Mouse (Mus musculus) heart, adult 18-20 months (tissue): ENCODE data around the gene Atp9a. TPM values are rescaled to one million over a fixed set of nuclear protein-coding genes. Genes with fewer than 3 reads are reported as not detected.

Experiments used
- DNase-seq, 2 experiments: peaks; one replicate each; pipeline ENCODE4 v3.0.0; 2021 to 2022; ENCODE audit warnings: mixed read lengths in 1 of 2
- total RNA-seq, 2 experiments: library from RNA; stranded (reverse); gene quantifications; 2 replicates each; pipeline ENCODE4 v1.2.3; 2021

Gene Atp9a
- total RNA-seq, 2 experiments from 2014 or later = 50.2 to 56.7 TPM

GRCm38 (mm10) chr2:168682721-168683120, 59.5 kb downstream of the Atp9a start:
- no peak for DNase-seq

- no peak for DNase-seq
Observed at GRCm38 (mm10) chr2:168681531-168681930, 60.7 kb downstream of the Atp9a start.

- no peak for DNase-seq
Observed at GRCm38 (mm10) chr2:168679381-168680199, 62.6 kb downstream of the Atp9a start.

- no peak for DNase-seq
Observed at GRCm38 (mm10) chr2:168678662-168679294, 63.4 kb downstream of the Atp9a start.

GRCm38 (mm10) chr2:168677650-168678049, 64.6 kb downstream of the Atp9a start:
- DNase-seq = no peak

- DNase-seq = no peak
Observed at GRCm38 (mm10) chr2:168671724-168672123, 70.5 kb downstream of the Atp9a start.

- no peak for DNase-seq
Observed at GRCm38 (mm10) chr2:168670241-168670640, 72.0 kb downstream of the Atp9a start.

- DNase-seq = no peak
Observed at GRCm38 (mm10) chr2:168669762-168670161, 72.4 kb downstream of the Atp9a start.

GRCm38 (mm10) chr2:168667745-168668144, 74.5 kb downstream of the Atp9a start:
- DNase-seq = no peak

GRCm38 (mm10) chr2:168665680-168666079, 76.5 kb downstream of the Atp9a start:
- DNase-seq = no peak

GRCm38 (mm10) chr2:168663716-168664115, 78.5 kb downstream of the Atp9a start:
- DNase-seq = no peak

GRCm38 (mm10) chr2:168663216-168663615, 79.0 kb downstream of the Atp9a start:
- no peak for DNase-seq

GRCm38 (mm10) chr2:168661802-168662201, 80.4 kb downstream of the Atp9a start:
- no peak for DNase-seq

GRCm38 (mm10) chr2:168660344-168660743, 81.9 kb downstream of the Atp9a start:
- no peak for DNase-seq

- DNase-seq = peak; percentile 37 to 62
Observed at GRCm38 (mm10) chr2:168658551-168658950, 83.7 kb downstream of the Atp9a start.

- peak; percentile 67 to 84 for DNase-seq
Observed at GRCm38 (mm10) chr2:168656569-168657308, 85.5 kb downstream of the Atp9a start.

GRCm38 (mm10) chr2:168654983-168655669, 87.1 kb downstream of the Atp9a start:
- peak; percentile 18 to 42 for DNase-seq

- peak in 1 of 2 experiments; percentile 22 for DNase-seq
Observed at GRCm38 (mm10) chr2:168654482-168654881, 87.7 kb downstream of the Atp9a start.

- DNase-seq = peak in 1 of 2 experiments; percentile 34
Observed at GRCm38 (mm10) chr2:168651757-168652156, 90.5 kb downstream of the Atp9a start.

GRCm38 (mm10) chr2:168648171-168648570, 94.0 kb downstream of the Atp9a start:
- DNase-seq = no peak

- DNase-seq = no peak
Observed at GRCm38 (mm10) chr2:168644855-168645254, 97.4 kb downstream of the Atp9a start.

GRCm38 (mm10) chr2:168643524-168644177, 98.6 kb downstream of the Atp9a start:
- no peak for DNase-seq
